Mouse (Mus musculus): Measurements from ENCODE around the gene Pitpnc1. TPM values are rescaled to one million over a fixed set of nuclear protein-coding genes. Genes with fewer than 3 reads are reported as not detected.

Gene Pitpnc1
- polyA plus RNA-seq, 1 experiment from 2014 or later = 20.4 TPM

DNA sequence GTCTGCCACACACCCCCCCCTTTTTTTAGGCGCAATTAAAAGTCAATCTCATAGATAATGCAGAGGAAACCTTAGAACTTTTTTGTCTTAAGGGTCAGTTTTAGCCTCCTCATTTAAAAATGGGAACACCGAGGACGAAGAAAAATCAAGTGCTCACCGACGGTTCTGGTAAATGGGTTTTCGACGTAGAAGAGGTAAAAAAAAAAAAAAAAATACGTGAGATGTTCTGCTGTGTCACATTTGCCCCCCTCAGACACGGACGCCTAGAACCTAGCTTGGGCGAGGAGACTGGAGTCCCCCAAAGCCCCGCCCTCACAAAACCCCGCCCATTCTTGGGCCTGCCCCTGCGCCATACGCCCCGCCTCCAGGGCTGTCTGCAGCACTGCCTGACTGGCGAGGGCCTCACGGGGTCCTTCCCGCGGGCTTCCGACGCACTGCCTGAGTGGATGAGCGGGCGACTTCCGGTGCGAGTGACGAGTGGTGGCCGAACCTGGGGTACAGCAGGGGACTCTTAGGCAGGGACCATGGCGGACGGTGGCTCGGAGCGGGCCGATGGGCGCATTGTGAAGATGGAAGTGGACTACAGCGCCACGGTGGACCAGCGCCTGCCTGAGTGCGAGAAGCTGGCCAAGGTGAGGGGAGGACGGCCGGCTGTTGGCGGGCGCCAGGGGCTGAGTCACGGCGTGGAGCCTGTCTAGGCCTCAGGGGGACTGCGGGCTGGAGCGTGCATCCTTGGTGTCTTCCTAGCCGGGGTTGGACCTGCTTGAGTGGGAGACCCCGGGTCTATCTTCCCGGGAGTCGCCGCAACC is 8.8 kb upstream of the Pitpnc1 start, which contains the start of gene Psmd12:
Psmd12 (plus strand) TSS at position 432 of the 809 bp plus-strand sequence.
- H3K4me1 ChIP-seq = peaks cover 18% of the 10 kb centered on the region
- DNase-seq (ENCODE audit: low spot score) = peak; percentile 97
- under 1% methylated on average over 51 of the region's 51 CpGs for WGBS
- H3K4me3 ChIP-seq = peak within 1 kb of the TSS; percentile 72
- H3K27ac ChIP-seq (replicated peaks) = peak within 1 kb of the TSS; percentile 91
- peaks cover 3% of the 10 kb centered on the region; the same call in 1 of the 2 replicates for H3K36me3 ChIP-seq
- no peaks in the 10 kb centered on the region for H3K9me3 ChIP-seq (replicated peaks)
- no peaks in the 10 kb centered on the region for H3K27me3 ChIP-seq (ENCODE audit: low read depth, poor library complexity, severe bottlenecking)

GRCm38 (mm10) chr11:107473137-107473820 is 2.8 kb upstream of the Pitpnc1 start:
- H3K27me3 ChIP-seq (ENCODE audit: low read depth, poor library complexity, severe bottlenecking) = no peaks in the 10 kb centered on the region
- DNase-seq (ENCODE audit: low spot score) = peak; percentile 48
- H3K4me3 ChIP-seq = no peak overlapping the region
- WGBS = 26% methylated on average over 8 of the region's 8 CpGs
- no peaks in the 10 kb centered on the region for H3K9me3 ChIP-seq (replicated peaks)
- H3K4me1 ChIP-seq = peaks cover 27% of the 10 kb centered on the region
- no peak overlapping the region for H3K27ac ChIP-seq (replicated peaks)
- no peaks in the 10 kb centered on the region for H3K36me3 ChIP-seq

- Histone ChIP-seq H3K9me3 (replicated peaks) (no peaks in the 10 kb centered on the region), H3K36me3 (no peaks in the 10 kb centered on the region), H3K4me3 (no peak overlapping the region), H3K27ac (replicated peaks) (no peak overlapping the region), H3K27me3 (ENCODE audit: low read depth, poor library complexity, severe bottlenecking) (no peaks in the 10 kb centered on the region), H3K4me1 (peaks cover 32% of the 10 kb centered on the region)
- 94% methylated on average over 3 of the region's 3 CpGs for WGBS
- no peak for DNase-seq (ENCODE audit: low spot score)
These were observed 1.8 kb upstream of the Pitpnc1 start for GRCm38 (mm10) chr11:107472304-107472703.

- no peaks in the 10 kb centered on the region for H3K27me3 ChIP-seq (ENCODE audit: low read depth, poor library complexity, severe bottlenecking)
- peaks cover 37% of the 10 kb centered on the region for H3K4me1 ChIP-seq
- H3K4me3 ChIP-seq = peak overlapping the region; percentile 87
- H3K36me3 ChIP-seq = no peaks in the 10 kb centered on the region
- DNase-seq (ENCODE audit: low spot score) = no peak
- 13% methylated on average over 11 of the region's 11 CpGs for WGBS
- H3K9me3 ChIP-seq (replicated peaks) = no peaks in the 10 kb centered on the region
- H3K27ac ChIP-seq (replicated peaks) = peak overlapping the region; percentile 90
These were observed 697 bp upstream of the Pitpnc1 start for GRCm38 (mm10) chr11:107471071-107471720.

DNA sequence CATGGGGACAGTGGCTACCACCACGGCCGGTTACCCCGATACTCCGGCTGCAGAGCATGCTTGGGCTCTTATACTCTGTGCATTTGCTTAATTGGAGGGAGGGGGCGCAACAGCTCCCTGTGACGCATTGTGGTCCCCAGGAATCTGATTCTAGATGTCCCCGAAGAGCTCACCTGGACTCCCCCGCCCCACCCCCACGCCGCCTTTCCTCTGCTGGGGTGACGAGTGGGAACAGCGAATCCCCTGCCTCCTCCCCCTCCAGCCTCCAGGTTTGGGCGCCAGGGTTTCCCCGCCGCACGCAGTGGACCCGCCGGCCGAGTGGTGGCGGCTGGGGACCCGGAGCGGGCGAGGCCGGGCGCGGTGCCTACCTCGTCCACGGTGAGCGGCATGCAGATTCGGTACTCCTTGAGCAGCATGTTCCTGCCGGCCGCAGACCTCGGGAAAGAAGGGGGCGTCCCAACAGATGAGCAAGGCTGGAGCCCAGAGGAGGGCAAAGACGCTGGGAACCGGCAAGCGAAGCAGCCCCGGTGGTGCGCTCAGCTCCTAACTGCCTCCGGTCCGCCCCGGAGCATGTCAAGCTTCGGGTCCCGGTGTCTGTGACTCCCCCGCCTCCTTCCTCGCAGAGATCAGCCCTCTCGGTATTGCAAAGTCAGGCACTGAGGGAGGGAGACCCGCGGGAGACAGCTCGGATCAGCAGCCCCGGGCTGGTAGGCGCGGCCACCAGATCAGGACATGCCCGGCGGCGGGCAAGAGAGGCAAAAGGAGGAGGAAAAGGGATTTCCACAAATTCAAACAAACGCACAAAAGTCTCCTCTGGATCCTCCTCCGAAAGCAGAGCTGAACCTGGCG is 752 bp downstream of the Pitpnc1 start:
- no peaks in the 10 kb centered on the region for H3K27me3 ChIP-seq (ENCODE audit: low read depth, poor library complexity, severe bottlenecking)

DNA sequence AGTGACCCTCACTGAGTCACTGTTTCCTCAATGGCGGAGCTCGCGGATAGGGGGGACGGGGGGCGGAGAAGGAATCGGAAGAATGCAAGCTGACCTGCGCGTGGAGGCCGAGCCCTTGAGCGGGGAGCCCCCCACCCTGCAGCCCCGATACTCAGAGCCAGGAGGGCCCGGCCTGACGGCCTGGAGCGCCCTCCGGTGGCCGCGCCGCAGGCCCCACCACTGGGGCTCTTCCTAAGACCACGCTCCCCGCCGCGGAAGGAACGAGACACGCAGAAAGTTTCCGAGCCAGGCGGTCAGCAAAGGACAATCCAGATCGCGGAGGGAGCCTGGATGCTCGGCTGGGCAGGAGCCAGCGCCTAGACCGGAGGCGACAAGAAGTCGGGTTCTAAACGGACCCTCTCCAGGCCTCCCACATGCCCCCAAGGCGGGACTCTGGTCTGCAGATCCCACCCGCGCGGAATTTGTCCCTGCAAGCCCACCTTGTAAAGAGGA is 1.4 kb downstream of the Pitpnc1 start:
- peak; percentile 84 for DNase-seq (ENCODE audit: low spot score)
- WGBS = under 1% methylated on average over 38 of the region's 38 CpGs

More for the DNA sequence above, 752 bp downstream of the Pitpnc1 start:
- Histone ChIP-seq H3K36me3 (no peaks in the 10 kb centered on the region; the same call in 1 of the 2 replicates), H3K27ac (replicated peaks) (peak overlapping the region; percentile 90), H3K4me1 (peaks cover 37% of the 10 kb centered on the region), H3K9me3 (replicated peaks) (no peaks in the 10 kb centered on the region), H3K4me3 (peak overlapping the region; percentile 87)
- DNase-seq (ENCODE audit: low spot score) = peak; percentile 70
- WGBS = under 1% methylated on average over 59 of the region's 59 CpGs

DNA sequence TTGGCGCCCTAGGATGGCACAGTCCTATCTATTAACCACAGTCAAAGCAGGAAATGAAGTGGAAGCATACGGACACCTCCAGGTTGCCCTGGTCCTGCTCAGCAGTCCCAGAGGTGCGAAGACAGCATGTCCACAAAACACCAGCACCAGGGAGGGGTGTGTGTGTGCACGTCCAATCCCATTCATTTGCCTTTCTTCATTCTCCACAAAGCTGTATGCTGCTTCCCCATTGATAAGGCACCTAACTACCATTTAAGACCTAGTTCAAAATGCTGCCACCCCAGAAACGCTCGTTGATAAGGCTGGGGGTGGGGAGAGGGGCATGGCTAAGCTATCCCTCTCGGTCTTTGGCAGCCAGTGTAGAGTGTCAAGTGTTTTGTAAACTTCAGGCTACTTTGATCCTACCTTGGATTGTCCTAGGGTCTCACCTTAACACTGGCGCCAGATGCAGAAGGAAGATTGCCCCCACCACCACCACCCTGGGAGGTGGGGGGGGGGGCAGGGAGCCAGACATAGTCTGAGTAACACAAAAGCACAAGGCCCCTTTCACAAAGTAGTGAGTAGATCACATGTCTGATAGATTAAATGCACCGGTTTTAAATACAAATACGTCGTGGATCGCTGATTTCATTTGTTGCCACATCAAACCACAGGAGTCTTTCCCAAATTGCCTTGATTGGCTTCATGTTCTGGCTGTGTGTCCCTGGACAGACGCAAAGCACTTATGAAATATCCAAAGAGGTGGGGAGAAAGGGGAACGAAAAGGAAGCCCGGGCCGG is 2.1 kb downstream of the Pitpnc1 start:
- peaks cover 3% of the 10 kb centered on the region for H3K36me3 ChIP-seq
- WGBS = 22% methylated on average over 16 of the region's 16 CpGs

More for the DNA sequence above, 1.4 kb downstream of the Pitpnc1 start:
- peaks cover 39% of the 10 kb centered on the region for H3K4me1 ChIP-seq
- no peaks in the 10 kb centered on the region for H3K9me3 ChIP-seq (replicated peaks)
- peak overlapping the region; percentile 87 for H3K4me3 ChIP-seq
- no peaks in the 10 kb centered on the region; the same call in 1 of the 2 replicates for H3K36me3 ChIP-seq
- H3K27ac ChIP-seq (replicated peaks) = peak overlapping the region; percentile 90
- no peaks in the 10 kb centered on the region for H3K27me3 ChIP-seq (ENCODE audit: low read depth, poor library complexity, severe bottlenecking)

GRCm38 (mm10) chr11:107466611-107467391 is 3.7 kb downstream of the Pitpnc1 start:
- no peak for DNase-seq (ENCODE audit: low spot score)
- peaks cover 4% of the 10 kb centered on the region; the same call in 1 of the 2 replicates for H3K9me3 ChIP-seq (replicated peaks)
- H3K4me1 ChIP-seq = peaks cover 35% of the 10 kb centered on the region
- H3K4me3 ChIP-seq = no peak overlapping the region
- no peaks in the 10 kb centered on the region for H3K27me3 ChIP-seq (ENCODE audit: low read depth, poor library complexity, severe bottlenecking)
- peaks cover 13% of the 10 kb centered on the region for H3K36me3 ChIP-seq
- H3K27ac ChIP-seq (replicated peaks) = no peak overlapping the region
- 78% methylated on average over 6 of the region's 6 CpGs for WGBS

More for the DNA sequence above, 2.1 kb downstream of the Pitpnc1 start:
- peak; percentile 19 for DNase-seq (ENCODE audit: low spot score)
- Histone ChIP-seq H3K4me1 (peaks cover 40% of the 10 kb centered on the region), H3K27me3 (ENCODE audit: low read depth, poor library complexity, severe bottlenecking) (no peaks in the 10 kb centered on the region), H3K4me3 (peak overlapping the region; percentile 87), H3K9me3 (replicated peaks) (no peaks in the 10 kb centered on the region), H3K27ac (replicated peaks) (peak overlapping the region; percentile 90)

DNA sequence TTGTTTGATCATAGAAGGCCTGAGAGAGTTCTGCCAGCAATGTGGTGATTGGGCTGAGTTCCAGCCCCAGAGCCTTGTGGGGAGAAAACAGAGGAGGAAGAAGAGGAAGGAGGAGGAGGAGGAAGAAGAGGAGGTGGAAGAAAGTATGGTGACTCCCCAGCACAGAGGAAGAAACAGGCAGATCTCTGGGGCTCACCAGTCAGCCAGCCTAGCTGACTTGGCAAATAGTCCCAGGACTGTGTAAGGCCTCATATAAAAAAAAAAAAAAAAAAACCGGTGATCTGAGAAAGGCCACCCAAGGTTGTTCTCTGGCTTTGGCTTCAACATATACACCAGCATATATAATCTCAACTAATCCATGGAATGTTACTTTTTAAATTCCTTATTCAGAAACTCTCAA is 4.5 kb downstream of the Pitpnc1 start:
- Histone ChIP-seq H3K9me3 (replicated peaks) (peaks cover 4% of the 10 kb centered on the region; the same call in 1 of the 2 replicates), H3K27ac (replicated peaks) (no peak overlapping the region), H3K27me3 (ENCODE audit: low read depth, poor library complexity, severe bottlenecking) (no peaks in the 10 kb centered on the region), H3K4me3 (no peak overlapping the region), H3K36me3 (peaks cover 20% of the 10 kb centered on the region), H3K4me1 (peaks cover 27% of the 10 kb centered on the region)
- DNase-seq (ENCODE audit: low spot score) = no peak
- 79% methylated on average over 1 of the region's 1 CpGs for WGBS

GRCm38 (mm10) chr11:107465041-107465440 is 5.5 kb downstream of the Pitpnc1 start:
- Histone ChIP-seq H3K4me3 (no peak overlapping the region), H3K9me3 (replicated peaks) (peaks cover 4% of the 10 kb centered on the region; the same call in 1 of the 2 replicates), H3K4me1 (peaks cover 25% of the 10 kb centered on the region), H3K36me3 (peaks cover 22% of the 10 kb centered on the region), H3K27me3 (ENCODE audit: low read depth, poor library complexity, severe bottlenecking) (no peaks in the 10 kb centered on the region), H3K27ac (replicated peaks) (no peak overlapping the region)
- 94% methylated on average over 4 of the region's 4 CpGs for WGBS
- DNase-seq (ENCODE audit: low spot score) = no peak
